Mouse (Mus musculus): ENCODE measurements around the gene Specc1l.

GRCm38 (mm10) chr10:75261268-75261667 lies 49.4 kb downstream of the Specc1l start:
- TF ChIP-seq CTCF (IDR thresholded peaks at IDR 0.05; ENCODE audit: low read depth) (no peak), EP300 (optimal IDR thresholded peaks at IDR 0.05) (no peak)
